Mouse (Mus musculus) C2C12 (cell line): Measurements from ENCODE around the gene Cox5a.

Source experiments
- CEBPB ChIP-seq: IDR thresholded peaks from one replicate; pipeline ENCODE4 v1.6.1; 2011; ENCODE audit warnings: low read depth, mild to moderate bottlenecking, control low read depth, moderate library complexity
- CTCF ChIP-seq: IDR thresholded peaks from one replicate; pipeline ENCODE4 v1.5.1; 2011; ENCODE audit not compliant: control insufficient read depth, insufficient read depth, insufficient read length
- MAX ChIP-seq: IDR thresholded peaks from one replicate; pipeline ENCODE4 v1.6.1; 2011; ENCODE audit warnings: mild to moderate bottlenecking, control low read depth
- MYOD1 ChIP-seq: IDR thresholded peaks from one replicate; pipeline ENCODE4 v1.6.1; 2011; ENCODE audit warnings: low read depth; ENCODE audit not compliant: control insufficient read depth, insufficient read length
- MYOG ChIP-seq: IDR thresholded peaks from one replicate; pipeline ENCODE4 v1.6.1; 2011; ENCODE audit not compliant: control insufficient read depth, insufficient read length; ENCODE audit errors: extremely low read depth
- USF1 ChIP-seq: IDR thresholded peaks from one replicate; pipeline ENCODE4 v1.6.1; 2011; ENCODE audit warnings: low read depth, mild to moderate bottlenecking, control low read depth, moderate library complexity

DNA sequence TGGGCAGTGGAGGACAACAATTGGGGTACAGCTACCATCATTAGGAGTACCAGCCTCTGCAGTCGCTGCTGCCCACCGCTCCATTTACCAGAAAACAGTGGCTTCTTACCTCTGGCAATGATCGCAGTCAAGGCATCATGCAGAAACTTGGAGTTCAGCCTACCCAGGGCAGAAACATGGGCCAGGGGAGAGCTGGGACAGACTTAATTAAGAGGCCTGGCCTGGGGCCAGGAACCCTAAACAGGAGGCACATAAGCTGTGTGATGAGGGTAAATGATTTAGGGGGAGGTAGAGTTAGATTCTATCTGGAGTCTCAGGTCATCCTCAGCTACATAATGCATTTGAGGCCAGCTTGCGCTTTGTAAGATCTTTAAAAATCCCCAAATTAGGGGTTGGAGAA, 28.1 kb downstream of the Cox5a start:
- no peak for TF ChIP-seq MAX
- TF ChIP-seq MYOD1 = no peak
- TF ChIP-seq CTCF = no peak
- TF ChIP-seq USF1 = no peak
- no peak for TF ChIP-seq MYOG
- TF ChIP-seq CEBPB = no peak
